Mouse (Mus musculus): ENCODE measurements around the gene Tfpi2.

GRCm38 (mm10) chr6:3954969-3955368 is 33.8 kb downstream of the Tfpi2 start:
- no peak for TF ChIP-seq EP300 (IDR thresholded peaks at IDR 0.05; ENCODE audit: low read depth)
- no peak for TF ChIP-seq CTCF (IDR thresholded peaks at IDR 0.05; ENCODE audit: low read depth)

Data from liver, postnatal 0 days (tissue).